In genomic region chr4:141598894-141599250, GRCm38 (mm10) we compare ENCODE assay signal across 9 mouse cellular contexts. TPM values are rescaled to one million over a fixed set of nuclear protein-coding genes. Genes with fewer than 3 reads are reported as not detected.
A peak's percentile ranks its signal among the peaks of the same experiment; 100 is the strongest.
DNase-seq lines count a peak whose midpoint lies in the region; ATAC-seq and TF ChIP-seq lines count a peak whose summit lies in the region.
"Had no signal": no experiment of that assay in that cellular context is flagged by ENCODE, and none has a peak within 500 bp of the region (broad histone marks: within the 10 kb centered on the region; RNA-seq: fewer than 3 reads in every experiment).

No protein-coding gene starts in this region.

- peak overlapping the region; percentile 53 for H3K27ac ChIP-seq in kidney, adult 2 months (ENCODE audit: insufficient read depth, low read depth, low read length)
- no peak overlapping the region for H3K27ac ChIP-seq in cortical plate, adult 2 months (ENCODE audit: insufficient read depth, low read length)
- H3K27ac ChIP-seq in hindbrain, embryonic 13.5 days, result peak overlapping the region; percentile 27
- H3K27ac ChIP-seq in midbrain, embryonic 13.5 days, result no peak overlapping the region
- H3K27ac ChIP-seq in thymus, adult 2 months (ENCODE audit: control insufficient read depth, insufficient read depth, low read length), result no peak overlapping the region

- no peaks in the 10 kb centered on the region; the same call in 1 of the 2 replicates for H3K27me3 ChIP-seq in kidney, adult 2 months (replicated peaks; ENCODE audit: control insufficient read depth, insufficient read depth, low read length)
- peaks cover 20% of the 10 kb centered on the region; the same call in 1 of the 2 replicates for H3K27me3 ChIP-seq in hindbrain, embryonic 13.5 days
- H3K27me3 ChIP-seq in midbrain, embryonic 13.5 days, result peaks cover 28% of the 10 kb centered on the region
- H3K27me3 ChIP-seq in thymus, adult 2 months (ENCODE audit: control insufficient read depth, insufficient read depth, low read length), result peaks cover 5% of the 10 kb centered on the region; the same call in 1 of the 2 replicates
- H3K27me3 ChIP-seq: CH12.LX had no signal

- no peak for DNase-seq in kidney, adult 2 months
- DNase-seq in kidney, adult 9 months, result no peak
- DNase-seq in thymus, adult 2 months, result no peak
- no peak for DNase-seq in urinary bladder, postnatal 10 days (ENCODE audit: low spot score)
- no peak for DNase-seq in cerebellum, postnatal 25 days

- H3K9me3 ChIP-seq in hindbrain, embryonic 13.5 days, result no peaks in the 10 kb centered on the region
- H3K9me3 ChIP-seq in midbrain, embryonic 13.5 days, result no peaks in the 10 kb centered on the region

- H3K4me1 ChIP-seq in kidney, adult 2 months (ENCODE audit: control insufficient read depth, insufficient read depth, low read length), result peaks cover 13% of the 10 kb centered on the region
- no peaks in the 10 kb centered on the region for H3K4me1 ChIP-seq in cortical plate, adult 2 months (ENCODE audit: control insufficient read depth, insufficient read depth, low read length)
- peaks cover 28% of the 10 kb centered on the region for H3K4me1 ChIP-seq in hindbrain, embryonic 13.5 days (replicated peaks)
- peaks cover 22% of the 10 kb centered on the region for H3K4me1 ChIP-seq in midbrain, embryonic 13.5 days (replicated peaks)
- H3K4me1 ChIP-seq in thymus, adult 2 months (replicated peaks; ENCODE audit: control insufficient read depth, insufficient read depth, low read length), result no peaks in the 10 kb centered on the region

- no peak for TF ChIP-seq POLR2A in kidney, adult 2 months (IDR thresholded peaks at IDR 0.05; ENCODE audit: low read depth, low read length)
- no peak for TF ChIP-seq POLR2A in cortical plate, adult 2 months (IDR thresholded peaks at IDR 0.05; ENCODE audit: extremely low read depth, insufficient read depth, low read length)
- TF ChIP-seq POLR2A in thymus, adult 2 months (IDR thresholded peaks at IDR 0.05; ENCODE audit: control insufficient read depth, extremely low read depth, insufficient read depth, low read length, poor library complexity), result no peak

- TF ChIP-seq CTCF in kidney, adult 2 months (conservative IDR thresholded peaks at IDR 0.05; ENCODE audit: insufficient read depth, insufficient read length, low read depth, low read length), result no peak
- TF ChIP-seq CTCF in cortical plate, adult 2 months (IDR thresholded peaks at IDR 0.05; ENCODE audit: extremely low read depth, insufficient read depth, low read length), result no peak
- TF ChIP-seq CTCF in thymus, adult 2 months (IDR thresholded peaks at IDR 0.05; ENCODE audit: borderline replicate concordance, control insufficient read depth, extremely low read depth, insufficient read depth, low read length, poor library complexity), result no peak

- peak overlapping the region; percentile 84 for H3K9ac ChIP-seq in hindbrain, embryonic 13.5 days
- peak overlapping the region; percentile 73 for H3K9ac ChIP-seq in midbrain, embryonic 13.5 days (replicated peaks)

- H3K4me3 ChIP-seq in kidney, adult 2 months (ENCODE audit: insufficient read depth, low read depth, low read length), result peak overlapping the region; percentile 52
- peak overlapping the region; percentile 11; the same call in 1 of the 2 replicates for H3K4me3 ChIP-seq in cortical plate, adult 2 months (ENCODE audit: insufficient read depth, low read length)
- H3K4me3 ChIP-seq in hindbrain, embryonic 13.5 days, result peak overlapping the region; percentile 61
- peak overlapping the region; percentile 59 for H3K4me3 ChIP-seq in midbrain, embryonic 13.5 days (replicated peaks)
- H3K4me3 ChIP-seq in thymus, adult 2 months (ENCODE audit: control insufficient read depth, insufficient read depth, low read length), result no peak overlapping the region

- no peaks in the 10 kb centered on the region for H3K36me3 ChIP-seq in kidney, adult 2 months (ENCODE audit: control insufficient read depth, insufficient read depth, low read length)
- peaks cover 18% of the 10 kb centered on the region for H3K36me3 ChIP-seq in hindbrain, embryonic 13.5 days
- peaks cover 9% of the 10 kb centered on the region; the same call in 1 of the 2 replicates for H3K36me3 ChIP-seq in midbrain, embryonic 13.5 days
- H3K36me3 ChIP-seq in thymus, adult 2 months (ENCODE audit: control insufficient read depth, insufficient read depth, low read length), result no peaks in the 10 kb centered on the region

- no peak for ATAC-seq in hindbrain, embryonic 13.5 days (ENCODE audit: low FRiP score)
- ATAC-seq in midbrain, embryonic 13.5 days, result no peak

- 14% methylated on average over 9 of the region's 9 CpGs for WGBS in kidney, adult 2 months
- WGBS in hindbrain, embryonic 13.5 days, result 1% methylated on average over 9 of the region's 9 CpGs
- WGBS in midbrain, embryonic 13.5 days, result under 1% methylated on average over 9 of the region's 9 CpGs
- WGBS in thymus, adult 2 months, result 11% methylated on average over 9 of the region's 9 CpGs

- peak overlapping the region; percentile 85 for H3K4me2 ChIP-seq in hindbrain, embryonic 13.5 days
- peak overlapping the region; percentile 89 for H3K4me2 ChIP-seq in midbrain, embryonic 13.5 days (replicated peaks)

RNA-seq across cellular contexts. Expression of gene Fblim1, which starts 7.0 kb away (rescaled TPM):
- polyA plus RNA-seq in kidney, adult 2 months (2012; rRNA removed), result 10.2 and 10.5 TPM in 2 replicates
- polyA plus RNA-seq in cortical plate, adult 2 months (2012; rRNA removed), result 1.0 and 1.3 TPM in 2 replicates
- polyA plus RNA-seq in hindbrain, embryonic 13.5 days (2015; fragmentation: Nextera tagmentation; extraction: Ambion mirVana), result 41.0 and 43.3 TPM in 2 replicates
- 24.0 and 24.7 TPM in 2 replicates for polyA plus RNA-seq in midbrain, embryonic 13.5 days (2015; fragmentation: Nextera tagmentation; extraction: Ambion mirVana)
- polyA plus RNA-seq in thymus, adult 2 months (2012; rRNA removed), result 9.5 and 16.2 TPM in 2 replicates

RNA-seq across cellular contexts. Expression of gene Tmem82, which starts 19.6 kb away (rescaled TPM):
- polyA plus RNA-seq in kidney, adult 2 months (2012; rRNA removed), result 29.0 and 32.3 TPM in 2 replicates
- polyA plus RNA-seq in cortical plate, adult 2 months (2012; rRNA removed), result 0.40 and 0.68 TPM in 2 replicates
- polyA plus RNA-seq in hindbrain, embryonic 13.5 days (2015; fragmentation: Nextera tagmentation; extraction: Ambion mirVana), result 0.25 and 0.43 TPM in 2 replicates
- polyA plus RNA-seq in midbrain, embryonic 13.5 days (2015; fragmentation: Nextera tagmentation; extraction: Ambion mirVana), result 0.10 and 0.27 TPM in 2 replicates
- 1.2 and 2.8 TPM in 2 replicates for polyA plus RNA-seq in thymus, adult 2 months (2012; rRNA removed)

RNA-seq across cellular contexts. Expression of gene Slc25a34, which starts 24.7 kb away (rescaled TPM):
- polyA plus RNA-seq in kidney, adult 2 months (2012; rRNA removed), result 30.1 and 33.8 TPM in 2 replicates
- polyA plus RNA-seq in cortical plate, adult 2 months (2012; rRNA removed), result 6.5 and 6.7 TPM in 2 replicates
- 0.26 TPM in 1 of 2 replicates, not detected in the other for polyA plus RNA-seq in hindbrain, embryonic 13.5 days (2015; fragmentation: Nextera tagmentation; extraction: Ambion mirVana)
- 0.17 and 0.19 TPM in 2 replicates for polyA plus RNA-seq in midbrain, embryonic 13.5 days (2015; fragmentation: Nextera tagmentation; extraction: Ambion mirVana)
- 2.6 and 12.3 TPM in 2 replicates for polyA plus RNA-seq in thymus, adult 2 months (2012; rRNA removed)

Comparison
In these comparisons a context has a peak if more than half of its experiments do, and no peak if none do; other contexts are left out.
1. H3K27ac ChIP-seq: peak in kidney, adult 2 months (single experiment) and hindbrain, embryonic 13.5 days (single experiment); none in cortical plate, adult 2 months (single experiment), midbrain, embryonic 13.5 days (single experiment) and thymus, adult 2 months (single experiment).